Mouse (Mus musculus): ENCODE results near the gene Ndufab1.

- TF ChIP-seq CTCF (IDR thresholded peaks at IDR 0.05; ENCODE audit: borderline replicate concordance, insufficient read depth, low read depth, low read length) (no peak), POLR2A (IDR thresholded peaks at IDR 0.05; ENCODE audit: borderline replicate concordance, insufficient read depth, low read length) (no peak)
These were observed 31.6 kb upstream of the Ndufab1 start for GRCm38 (mm10) chr7:122133338-122133625.
